Mouse (Mus musculus): Measurements from ENCODE around the gene Sesn2. TPM values are rescaled to one million over a fixed set of nuclear protein-coding genes. Genes with fewer than 3 reads are reported as not detected.

Gene Sesn2
- total RNA-seq, 2 experiments from 2014 or later = 12.9 to 24.8 TPM

DNA sequence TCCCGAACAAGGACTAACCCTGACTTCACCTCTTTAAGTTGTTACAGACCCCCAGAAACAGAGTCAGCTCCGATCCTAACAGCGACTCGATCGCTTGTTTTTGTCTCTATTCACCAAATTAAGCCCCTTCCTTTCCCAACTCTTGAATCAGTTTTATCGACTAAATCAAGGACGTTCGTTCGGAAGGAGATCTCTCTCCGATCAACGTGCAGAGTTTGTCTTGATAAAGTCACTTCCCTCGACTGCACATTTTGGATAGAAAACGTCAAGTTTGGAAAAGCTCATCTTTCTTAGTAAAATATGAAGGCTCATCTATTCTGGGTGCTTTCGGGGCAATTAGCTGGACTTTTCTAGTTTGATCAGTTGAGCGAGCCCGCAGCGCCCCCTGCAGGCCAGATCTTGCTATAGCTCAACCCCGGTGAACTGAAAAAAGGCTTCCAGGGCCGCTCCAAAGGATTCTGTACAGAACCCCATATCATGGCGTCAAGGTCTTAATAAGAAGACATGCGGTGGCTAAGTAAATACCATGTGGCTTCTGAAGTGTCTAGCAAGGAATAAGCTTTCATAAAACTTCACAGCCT, 4.3 kb upstream of the Sesn2 start:
- peak; percentile 89 to 92 for DNase-seq

DNA sequence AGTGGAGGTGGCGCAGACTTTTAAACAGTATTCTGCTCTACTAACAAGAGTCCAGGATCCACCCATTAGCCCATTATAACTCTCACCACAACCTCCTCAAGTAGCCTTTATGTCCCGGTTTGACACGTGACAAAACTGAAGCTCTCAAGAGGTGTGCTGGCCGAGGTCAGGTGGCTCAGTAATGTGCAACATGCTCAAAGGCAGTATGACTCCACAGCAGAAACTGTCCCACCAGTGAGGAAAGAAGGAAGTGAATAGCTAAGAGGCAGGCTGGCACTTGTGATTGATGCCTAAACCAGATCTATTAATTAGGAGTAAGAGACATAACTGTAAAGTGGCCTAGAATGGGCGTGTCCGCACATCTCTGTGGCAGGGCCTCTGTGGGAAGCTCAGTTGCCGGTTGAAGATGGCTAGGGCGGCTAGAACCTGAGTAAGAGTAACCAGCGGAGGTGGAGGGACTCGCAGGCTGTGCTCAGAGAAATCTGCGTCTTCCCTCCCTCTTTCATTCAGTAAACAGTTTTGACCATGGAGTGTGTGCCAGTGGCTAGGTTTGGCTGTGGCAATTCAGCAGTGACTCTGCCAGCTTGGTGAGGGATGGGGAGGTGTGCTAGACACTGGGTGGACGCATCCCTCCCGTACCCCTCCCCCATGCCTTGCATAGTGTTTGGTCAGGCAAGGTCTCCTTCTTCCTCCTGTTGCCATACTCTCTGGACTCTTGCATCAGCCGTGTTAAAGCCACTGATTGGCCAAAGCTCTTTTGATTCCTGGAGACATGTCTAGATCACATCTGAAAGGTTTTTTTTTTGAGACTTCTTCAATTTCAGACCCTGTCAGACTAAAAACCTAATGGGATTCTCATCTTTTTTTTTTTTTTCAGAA, 3.3 kb upstream of the Sesn2 start:
- DNase-seq = peak in 1 of 2 experiments; percentile 57

DNA sequence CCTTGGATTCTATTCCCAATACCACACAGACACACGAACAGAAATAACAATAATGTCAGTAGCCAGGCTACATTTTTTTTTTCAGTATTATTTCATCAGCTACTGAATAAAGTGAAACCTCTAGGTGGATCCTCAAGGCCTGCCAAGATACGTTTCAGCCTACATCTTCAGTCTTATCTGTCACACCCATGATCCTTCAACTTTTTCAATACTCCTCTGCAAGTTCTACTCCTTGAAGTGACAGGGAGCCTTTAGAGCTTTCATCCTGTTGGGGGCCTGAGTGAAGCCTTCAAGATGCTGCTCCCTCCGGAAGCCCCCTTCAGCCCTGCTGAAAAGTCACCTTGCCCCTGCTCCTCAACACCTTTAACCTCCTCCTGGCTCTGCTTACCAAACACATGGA, 1.8 kb upstream of the Sesn2 start:
- DNase-seq = no peak

DNA sequence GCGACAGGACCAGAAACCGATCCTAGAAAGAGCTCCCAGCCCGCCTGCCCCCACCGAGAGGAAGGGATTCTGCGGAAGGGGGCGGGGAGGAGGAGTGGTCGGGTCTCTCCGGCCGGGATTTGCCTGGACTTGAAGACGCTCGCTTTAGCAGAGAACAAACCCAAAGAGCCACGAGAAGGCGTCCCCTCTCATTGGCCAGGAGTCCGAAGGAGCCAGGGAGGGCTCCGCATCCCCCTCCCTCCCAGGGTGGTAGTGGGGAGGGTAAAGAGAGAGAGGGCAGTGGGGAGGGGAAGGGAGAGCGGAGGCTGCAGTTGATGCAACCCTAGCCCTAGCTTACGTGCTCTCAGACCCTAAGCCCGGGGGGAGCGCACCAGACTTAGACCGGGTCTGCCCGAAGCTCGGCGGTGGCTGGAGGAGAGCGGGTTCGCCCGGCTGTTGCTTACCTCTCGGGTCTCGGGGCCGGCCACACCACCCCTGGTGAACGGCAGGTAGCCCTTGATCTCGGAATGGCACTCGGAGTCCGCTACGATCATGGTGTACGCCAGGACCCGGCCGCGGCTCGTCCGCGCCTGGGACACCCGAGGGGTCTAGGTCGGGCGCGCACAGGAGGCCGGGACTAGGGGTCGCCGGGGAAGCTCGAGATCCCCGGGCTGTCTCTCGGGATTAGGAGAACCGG, 542 bp downstream of the Sesn2 start:
- peak; percentile 87 to 90 for DNase-seq

GRCm38 (mm10) chr4:132507210-132507609, 3.1 kb downstream of the Sesn2 start:
- DNase-seq = no peak

DNA sequence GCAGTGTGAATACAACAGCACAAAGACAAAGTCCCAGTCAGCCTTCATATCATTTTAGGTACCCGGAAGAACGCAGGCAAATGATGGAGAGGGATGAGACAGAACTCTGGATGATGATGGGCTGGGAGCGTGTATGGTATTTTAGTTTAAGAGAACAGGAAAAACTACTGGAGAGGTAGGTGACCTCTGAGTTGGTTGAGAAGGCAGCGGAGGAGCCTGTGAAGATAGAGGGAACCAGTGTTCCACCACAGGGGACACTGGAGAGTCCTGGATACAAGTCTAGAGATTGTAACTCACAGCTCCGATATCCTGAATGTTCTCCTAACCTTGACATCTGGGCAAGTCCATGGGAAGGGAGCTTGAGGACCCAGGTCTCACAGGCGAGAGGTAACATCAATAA, 4.1 kb downstream of the Sesn2 start:
- no peak for DNase-seq

DNA sequence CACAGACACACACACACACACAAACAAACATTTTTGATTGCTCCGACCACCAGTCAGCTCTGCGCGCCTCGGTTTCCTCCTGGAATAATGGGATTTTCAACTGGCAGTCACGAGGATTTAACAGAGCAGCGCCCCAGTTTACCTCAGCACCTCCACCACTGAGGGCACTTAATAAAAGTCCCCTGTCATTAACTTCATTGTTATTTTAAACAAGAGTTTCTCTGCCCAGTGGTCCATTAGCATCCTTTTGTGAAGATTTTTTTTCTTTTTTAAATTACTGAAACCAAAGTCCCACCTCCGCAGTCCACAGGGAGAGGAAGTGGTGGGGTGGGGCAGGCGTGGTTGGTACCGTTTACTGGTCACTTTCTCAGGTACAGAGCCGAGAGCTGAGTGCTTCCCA, 4.5 kb downstream of the Sesn2 start:
- no peak for DNase-seq

- DNase-seq = no peak
Observed at GRCm38 (mm10) chr4:132505034-132505738, 5.1 kb downstream of the Sesn2 start.

GRCm38 (mm10) chr4:132503344-132503743, 7.0 kb downstream of the Sesn2 start:
- DNase-seq = no peak

GRCm38 (mm10) chr4:132501639-132502038, 8.7 kb downstream of the Sesn2 start:
- DNase-seq = no peak

- no peak for DNase-seq
Observed at GRCm38 (mm10) chr4:132494271-132494918, 15.9 kb downstream of the Sesn2 start.

- peak in 1 of 2 experiments; percentile 67 for DNase-seq
Observed at GRCm38 (mm10) chr4:132492178-132493060, 17.9 kb downstream of the Sesn2 start.

- peak; percentile 72 to 79 for DNase-seq
Observed at GRCm38 (mm10) chr4:132491748-132492147, 18.6 kb downstream of the Sesn2 start.

DNA sequence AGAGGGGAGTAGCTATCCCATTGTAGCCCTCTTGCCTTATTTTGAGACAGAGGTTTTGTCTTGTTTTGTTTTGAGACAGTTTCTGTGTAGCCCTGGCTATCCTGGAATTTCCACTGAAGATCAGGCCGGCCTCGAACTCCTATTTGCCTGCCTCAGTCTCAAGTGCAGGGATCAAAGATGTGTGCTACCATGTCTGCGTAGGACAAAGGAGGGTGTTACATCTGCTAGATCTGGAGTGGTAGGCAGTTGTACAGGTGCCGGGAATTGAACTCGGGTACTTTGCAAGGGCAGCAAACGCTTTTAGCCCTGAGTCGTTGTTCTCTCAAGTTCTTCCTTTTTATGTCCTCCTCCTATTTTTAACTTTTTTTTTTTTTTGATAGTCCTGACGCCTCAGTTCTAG, 19.2 kb downstream of the Sesn2 start:
- no peak for DNase-seq

DNA sequence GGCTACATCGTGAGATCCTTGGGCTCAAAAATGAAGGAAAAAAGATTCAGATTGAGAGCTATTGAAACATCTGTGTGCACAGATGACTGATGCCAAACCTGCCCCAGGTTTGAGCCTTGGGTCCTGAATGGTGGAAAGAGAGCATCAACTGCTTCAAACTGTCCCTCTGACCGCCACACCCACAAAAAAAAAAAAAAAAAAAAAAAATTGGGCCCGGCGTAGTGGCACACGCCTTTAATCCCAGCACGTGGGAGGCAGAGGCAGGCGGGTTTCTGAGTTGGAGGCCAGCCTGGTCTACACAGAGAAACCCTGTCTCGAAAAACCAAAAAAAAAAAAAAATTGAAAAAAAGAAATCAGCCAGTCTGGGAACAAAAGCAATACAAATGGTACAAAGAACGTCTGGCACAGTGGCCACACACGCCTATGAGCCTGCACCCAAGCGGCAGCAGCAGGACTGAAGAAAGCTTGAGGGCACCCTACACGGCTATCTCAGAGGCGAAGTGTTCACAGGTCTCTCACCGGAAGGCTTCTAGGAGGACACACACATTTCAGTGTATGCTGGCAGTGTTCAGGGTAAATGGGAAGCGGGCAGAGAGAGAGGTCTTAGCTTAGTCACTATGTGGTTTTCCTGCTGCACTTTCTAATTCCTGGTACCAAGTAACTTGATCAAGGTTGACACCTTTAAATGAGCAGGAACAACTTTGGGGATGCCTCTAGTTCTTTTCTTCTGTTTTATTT, 19.9 kb downstream of the Sesn2 start:
- DNase-seq = no peak

DNA sequence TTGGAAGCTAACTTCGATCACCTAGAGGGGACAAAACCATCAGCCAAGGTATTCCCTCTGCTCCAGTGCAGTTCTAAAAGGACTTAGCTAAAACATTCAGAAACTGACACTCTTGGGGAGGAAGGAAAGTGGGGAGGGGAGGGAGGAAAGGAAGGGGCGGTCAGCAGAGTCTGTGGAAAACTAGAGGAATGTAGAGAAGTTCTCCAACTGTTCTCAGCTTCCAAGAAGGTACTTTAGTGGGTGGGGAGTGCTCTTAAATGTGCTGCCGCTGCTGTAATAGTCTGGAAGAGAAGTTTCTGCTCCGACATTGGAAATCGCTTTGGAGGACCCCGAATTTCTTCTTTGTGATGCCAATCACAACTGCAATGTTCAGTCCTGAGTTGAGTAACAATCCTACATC, 21.3 kb downstream of the Sesn2 start:
- DNase-seq = no peak

- no peak for DNase-seq
Observed at GRCm38 (mm10) chr4:132488521-132488920, 21.8 kb downstream of the Sesn2 start.

DNA sequence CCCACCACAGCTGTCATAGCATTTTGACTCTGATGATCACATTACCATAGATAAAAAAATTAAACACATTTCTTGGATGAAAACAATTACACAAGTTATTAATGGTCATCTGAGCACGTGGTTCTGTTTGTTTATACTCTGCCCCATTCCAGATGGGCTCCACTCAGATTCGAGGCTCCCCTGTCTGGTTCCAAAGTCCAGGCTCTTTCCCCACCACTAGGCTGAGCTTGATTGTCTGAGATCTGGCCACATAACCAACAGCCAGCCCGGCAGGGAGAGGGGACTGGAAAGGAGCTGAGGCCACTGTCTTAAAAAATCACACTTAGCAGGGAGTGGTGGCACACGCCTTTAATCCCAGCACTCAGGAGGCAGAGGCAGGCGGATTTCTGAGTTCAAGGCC, 25.5 kb downstream of the Sesn2 start:
- no peak for DNase-seq

DNA sequence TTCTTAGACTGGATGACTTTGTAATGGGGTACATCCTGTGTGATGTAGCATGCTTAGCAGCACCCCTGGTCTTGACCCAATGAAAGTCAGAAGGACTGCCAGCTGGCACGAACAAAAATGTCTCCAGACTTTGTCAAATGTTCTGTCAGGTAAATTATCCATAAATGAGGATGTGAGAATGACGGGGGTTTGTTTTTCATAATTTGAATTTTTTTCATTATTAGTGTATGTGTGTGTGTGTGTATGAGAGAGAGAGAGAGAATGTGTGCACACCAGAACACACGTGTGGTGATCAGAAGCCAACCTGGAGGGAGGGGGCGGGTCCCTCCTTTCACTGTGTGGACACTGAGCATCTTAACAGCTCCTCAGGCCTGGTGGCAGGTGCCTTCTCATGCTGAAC, 26.1 kb downstream of the Sesn2 start:
- no peak for DNase-seq

DNA sequence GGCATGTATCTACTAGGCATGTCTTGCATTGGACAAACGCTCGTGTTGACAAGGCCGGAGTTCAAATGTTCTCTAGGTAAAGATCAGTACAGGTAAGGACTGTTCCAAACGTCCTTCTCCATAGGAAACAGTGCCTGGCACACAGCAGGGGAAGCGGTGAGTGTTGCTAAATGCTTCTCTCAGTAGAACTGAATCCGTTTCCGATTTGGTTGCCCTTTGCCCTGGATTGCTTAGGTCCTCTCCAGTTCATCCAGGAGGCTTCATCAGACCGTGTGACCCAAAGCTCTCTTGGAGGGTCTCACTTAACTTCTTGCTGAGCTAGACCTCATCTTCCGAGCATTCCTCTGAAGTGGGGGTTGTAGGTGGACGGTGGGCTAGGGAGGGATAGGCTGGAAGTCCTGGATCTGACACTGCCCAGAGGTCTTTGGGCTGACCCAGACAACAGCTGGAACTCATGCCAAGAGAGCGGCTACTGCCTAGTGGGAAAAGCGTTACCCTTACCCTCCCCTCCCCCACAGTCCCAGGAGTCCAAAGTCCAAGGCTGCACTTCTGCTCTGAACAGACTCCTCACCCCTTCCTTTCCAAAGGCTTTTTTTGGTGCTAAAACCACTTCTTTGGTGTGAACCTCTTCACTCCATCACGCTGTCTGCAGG, 27.2 kb downstream of the Sesn2 start:
- DNase-seq = peak in 1 of 2 experiments; percentile 76

Data from adrenal gland, postnatal 36 days (tissue).